Mouse (Mus musculus) MEL (cell line): ENCODE data around the gene Polg. TPM values are rescaled to one million over a fixed set of nuclear protein-coding genes. Genes with fewer than 3 reads are reported as not detected.

ENCODE experiments used
- DNase-seq: peaks from one replicate; pipeline ENCODE4 v3.0.0; 2011; ENCODE audit warnings: low read depth, low spot score
- H3K27ac ChIP-seq: 2 replicates; pipeline ENCODE4 v1.5.1; 2012; ENCODE audit warnings: low read depth, mild to moderate bottlenecking, control low read depth, low read length, moderate library complexity; ENCODE audit not compliant: control insufficient read depth
- H3K27me3 ChIP-seq, 2 experiments: fragments of 150-350 bp in 1 of 2; sonication (generic) in 1 of 2; 2 replicates each; pipeline ENCODE4 v1.6.1; 2012; ENCODE audit warnings: low read length in 2 of 2, mild to moderate bottlenecking in 2 of 2, improper control_type of control experiment in 1 of 2, moderate library complexity in 1 of 2; ENCODE audit not compliant: insufficient read depth in 2 of 2, control insufficient read depth in 1 of 2
- H3K36me3 ChIP-seq, 2 experiments: 2 replicates each; pipeline ENCODE4 v1.6.1; 2012 to 2014; ENCODE audit warnings: low read length in 2 of 2, improper control_type of control experiment in 1 of 2, inconsistent platforms in 1 of 2, mild to moderate bottlenecking in 1 of 2; ENCODE audit not compliant: insufficient read depth in 2 of 2, control insufficient read depth in 1 of 2
- H3K4me1 ChIP-seq, 2 experiments: fragments of 150-350 bp in 1 of 2; sonication (generic) in 1 of 2; 2 replicates each; pipeline ENCODE4 v1.6.1; 2012; ENCODE audit warnings: low read length in 2 of 2, improper control_type of control experiment in 1 of 2, mild to moderate bottlenecking in 1 of 2; ENCODE audit not compliant: insufficient read depth in 2 of 2, control insufficient read depth in 1 of 2
- H3K4me3 ChIP-seq, 2 experiments: fragments of 150-350 bp in 1 of 2; sonication (generic) in 1 of 2; 2 replicates each; pipeline ENCODE4 v1.5.1; 2012; ENCODE audit warnings: low read depth in 2 of 2, low read length in 2 of 2, mild to moderate bottlenecking in 2 of 2, moderate library complexity in 2 of 2, control low read depth in 1 of 2, improper control_type of control experiment in 1 of 2; ENCODE audit not compliant: control insufficient read depth in 1 of 2, insufficient read depth in 1 of 2
- H3K79me2 ChIP-seq: 2 replicates; pipeline ENCODE4 v1.6.1; 2012; ENCODE audit warnings: mild to moderate bottlenecking, low read length, moderate library complexity; ENCODE audit not compliant: control insufficient read depth, poor library complexity, insufficient read depth
- H3K9ac ChIP-seq: 2 replicates; pipeline ENCODE4 v1.6.1; 2012; ENCODE audit warnings: low read depth, mild to moderate bottlenecking, control low read depth, low read length, moderate library complexity; ENCODE audit not compliant: control insufficient read depth, poor library complexity, severe bottlenecking
- H3K9me3 ChIP-seq: fragments of 150-350 bp; sonication (generic); replicated peaks from 2 replicates; pipeline ENCODE4 v1.6.1; 2012; ENCODE audit warnings: mild to moderate bottlenecking, low read length, improper control_type of control experiment, moderate library complexity; ENCODE audit not compliant: insufficient read depth
- CHD1 ChIP-seq: IDR thresholded peaks from 2 replicates; pipeline ENCODE4 v1.6.1; 2012; ENCODE audit warnings: low read depth, mild to moderate bottlenecking, inconsistent platforms, low read length, improper control_type of control experiment
- CHD2 ChIP-seq: IDR thresholded peaks from 2 replicates; pipeline ENCODE4 v1.6.1; 2011; ENCODE audit warnings: low read length, improper control_type of control experiment
- EP300 ChIP-seq, 2 experiments: IDR thresholded peaks; 2 replicates each; pipeline ENCODE4 v1.6.1; 2011; ENCODE audit warnings: improper control_type of control experiment in 2 of 2, low read length in 2 of 2, low read depth in 1 of 2, mild to moderate bottlenecking in 1 of 2
- GABPA ChIP-seq: IDR thresholded peaks from 2 replicates; pipeline ENCODE4 v1.6.1; 2012; ENCODE audit warnings: low read depth, mild to moderate bottlenecking, inconsistent platforms, low read length, improper control_type of control experiment, moderate library complexity
- HCFC1 ChIP-seq: IDR thresholded peaks from 2 replicates; pipeline ENCODE4 v1.6.1; 2012; ENCODE audit warnings: low read depth, mild to moderate bottlenecking, inconsistent platforms, low read length, improper control_type of control experiment, moderate library complexity
- JUND ChIP-seq: IDR thresholded peaks from 2 replicates; pipeline ENCODE4 v1.6.1; 2011; ENCODE audit warnings: low read depth, mild to moderate bottlenecking, improper control_type of control experiment, low read length
- KAT2A ChIP-seq: conservative IDR thresholded peaks from 2 replicates; pipeline ENCODE4 v1.6.1; 2012; ENCODE audit warnings: low read depth, low read length, improper control_type of control experiment, inconsistent platforms
- MEF2A ChIP-seq: IDR thresholded peaks from 2 replicates; pipeline ENCODE4 v1.6.1; 2014; ENCODE audit warnings: low read depth, mild to moderate bottlenecking, inconsistent platforms, low read length, improper control_type of control experiment; ENCODE audit not compliant: poor library complexity, insufficient replicate concordance, severe bottlenecking; ENCODE audit errors: extremely low read depth
- MXI1 ChIP-seq: IDR thresholded peaks from 2 replicates; pipeline ENCODE4 v1.6.1; 2011; ENCODE audit warnings: mild to moderate bottlenecking, low read depth, low read length, improper control_type of control experiment
- MYC ChIP-seq: IDR thresholded peaks from 2 replicates; pipeline ENCODE4 v1.6.1; 2011; ENCODE audit warnings: low read depth, mild to moderate bottlenecking, low read length, improper control_type of control experiment, moderate library complexity
- NELFE ChIP-seq: IDR thresholded peaks from 2 replicates; pipeline ENCODE4 v1.6.1; 2011; ENCODE audit warnings: low read depth, low read length, improper control_type of control experiment
- POLR2A ChIP-seq, 2 experiments: IDR thresholded peaks; 2 replicates each; pipeline ENCODE4 v1.6.1; 2011 to 2012; ENCODE audit warnings: low read length in 2 of 2, mild to moderate bottlenecking in 2 of 2, control low read depth in 1 of 2, improper control_type of control experiment in 1 of 2, low read depth in 1 of 2, moderate library complexity in 1 of 2; ENCODE audit not compliant: control insufficient read depth in 1 of 2, insufficient read depth in 1 of 2, poor library complexity in 1 of 2
- POLR2AphosphoS2 ChIP-seq: IDR thresholded peaks from 2 replicates; pipeline ENCODE4 v1.6.1; 2011; ENCODE audit warnings: low read length, improper control_type of control experiment
- POLR2AphosphoS5 ChIP-seq: IDR thresholded peaks from 2 replicates; pipeline ENCODE4 v1.6.1; 2012; ENCODE audit warnings: low read depth, borderline replicate concordance, mild to moderate bottlenecking, inconsistent platforms, low read length, moderate library complexity, mixed read lengths
- RAD21 ChIP-seq: IDR thresholded peaks from 2 replicates; pipeline ENCODE4 v1.6.1; 2011; ENCODE audit warnings: mild to moderate bottlenecking, low read depth, low read length, improper control_type of control experiment
- SMC3 ChIP-seq: IDR thresholded peaks from 2 replicates; pipeline ENCODE4 v1.6.1; 2011; ENCODE audit warnings: low read depth, low read length, improper control_type of control experiment
- TBP ChIP-seq: IDR thresholded peaks from 2 replicates; pipeline ENCODE4 v1.8.0; 2011; ENCODE audit warnings: low read depth, low read length, improper control_type of control experiment
- TCF12 ChIP-seq: IDR thresholded peaks from 2 replicates; pipeline ENCODE4 v1.6.1; 2014; ENCODE audit warnings: low read depth, mild to moderate bottlenecking, inconsistent platforms, low read length, improper control_type of control experiment, moderate library complexity
- USF2 ChIP-seq, 2 experiments: IDR thresholded peaks; 2 replicates each; pipeline ENCODE4 v1.6.1; 2011 to 2012; ENCODE audit warnings: improper control_type of control experiment in 2 of 2, low read length in 2 of 2, borderline replicate concordance in 1 of 2, inconsistent platforms in 1 of 2, low read depth in 1 of 2, mild to moderate bottlenecking in 1 of 2; ENCODE audit not compliant: insufficient read depth in 1 of 2
- ZNF384 ChIP-seq: IDR thresholded peaks from 2 replicates; pipeline ENCODE4 v1.6.1; 2012; ENCODE audit warnings: low read depth, mild to moderate bottlenecking, inconsistent platforms, low read length, improper control_type of control experiment
- polyA plus RNA-seq, 2 experiments: library from polyadenylated mRNA; stranded (reverse) in 1 of 2; unstranded in 1 of 2; fragments of >175 nt in 1 of 2; fragments of >200 nt in 1 of 2; gene quantifications; 2 replicates each; pipeline versions ENCODE4 v1.2.1 to v1.2.4; 2012; ENCODE audit warnings: low replicate concordance in 2 of 2, low read depth in 1 of 2; ENCODE audit not compliant: insufficient read length in 2 of 2, insufficient read depth in 1 of 2, missing spikeins in 1 of 2
- total RNA-seq: library from RNA; depleted of rRNA; stranded (reverse); fragments of 300-350 nt; gene quantifications from 2 replicates; pipeline ENCODE4 v1.2.3, GENCODE M21; 2012

Polg gene
- total and polyA plus RNA-seq, 3 experiments: 82.7 to 129 TPM; not detected in 1

GRCm38 (mm10) chr7:79510686-79511085, 44.5 kb upstream of the Polg start:
- no peaks in the 10 kb centered on the region for H3K9me3 ChIP-seq
- no peaks in the 10 kb centered on the region for H3K36me3 ChIP-seq
- TF ChIP-seq MEF2A (no peak), CHD2 (no peak), ZNF384 (no peak), RAD21 (no peak), NELFE (no peak), MXI1 (no peak), POLR2AphosphoS5 (no peak), USF2 (IDR thresholded peaks at IDR 0.05; ENCODE audit: borderline replicate concordance in 1 of 2, insufficient read depth in 1 of 2, low read depth in 1 of 2, low read length in 2 of 2) (no peak), SMC3 (no peak), CHD1 (no peak), TCF12 (no peak), KAT2A (no peak), EP300 (IDR thresholded peaks at IDR 0.05; ENCODE audit: low read depth in 1 of 2, low read length in 2 of 2) (no peak), POLR2A (IDR thresholded peaks at IDR 0.05; ENCODE audit: control insufficient read depth in 1 of 2, insufficient read depth in 1 of 2, low read depth in 1 of 2, low read length in 2 of 2, poor library complexity in 1 of 2) (no peak), MYC (no peak), POLR2AphosphoS2 (no peak), TBP (no peak), JUND (no peak), HCFC1 (no peak), GABPA (no peak)
- DNase-seq: no peak
- no peaks in the 10 kb centered on the region for H3K79me2 ChIP-seq
- no peak overlapping the region for H3K27ac ChIP-seq
- no peak overlapping the region for H3K4me3 ChIP-seq
- no peak overlapping the region for H3K9ac ChIP-seq
- H3K27me3 ChIP-seq: peaks cover 0 to 2% of the 10 kb centered on the region in 2 experiments; a peak in 3 of 4 replicates
- no peaks in the 10 kb centered on the region for H3K4me1 ChIP-seq

GRCm38 (mm10) chr7:79509710-79510109, 43.5 kb upstream of the Polg start:
- no peaks in the 10 kb centered on the region for H3K9me3 ChIP-seq
- H3K27ac ChIP-seq: no peak overlapping the region
- H3K4me3 ChIP-seq: no peak overlapping the region
- no peak overlapping the region for H3K9ac ChIP-seq
- H3K27me3 ChIP-seq: peaks cover 0 to 2% of the 10 kb centered on the region in 2 experiments; a peak in 3 of 4 replicates
- no peaks in the 10 kb centered on the region for H3K36me3 ChIP-seq
- no peak for DNase-seq
- H3K79me2 ChIP-seq: no peaks in the 10 kb centered on the region
- H3K4me1 ChIP-seq: no peaks in the 10 kb centered on the region
- TF ChIP-seq RAD21 (no peak), EP300 (IDR thresholded peaks at IDR 0.05; ENCODE audit: low read depth in 1 of 2, low read length in 2 of 2) (no peak), POLR2AphosphoS2 (no peak)
